Mouse (Mus musculus) embryonic fibroblast, embryonic 13.5 days (primary cell): ENCODE results near the gene Jagn1.

ENCODE experiments used
- CTCF ChIP-seq: IDR thresholded peaks from 2 replicates; pipeline ENCODE4 v1.5.1; 2011; ENCODE audit warnings: mild to moderate bottlenecking, control low read depth, low read length, moderate library complexity, borderline replicate concordance; ENCODE audit not compliant: insufficient read depth
- POLR2A ChIP-seq: IDR thresholded peaks from 2 replicates; pipeline ENCODE4 v1.6.1; 2011; ENCODE audit warnings: low read depth, mild to moderate bottlenecking, control low read depth, low read length, moderate library complexity

- TF ChIP-seq POLR2A (no peak; the same call in 1 of the 2 replicates), CTCF (no peak)
Observed at GRCm38 (mm10) chr6:113418441-113419198, 23.7 kb upstream of the Jagn1 start.
